Mouse (Mus musculus): Measurements from ENCODE around the gene Zfp819. TPM values are rescaled to one million over a fixed set of nuclear protein-coding genes. Genes with fewer than 3 reads are reported as not detected.
"Not testable (repeated sequence)": the region's sequence is repeated elsewhere in the genome, so short reads cannot be mapped to it uniquely, and the experiment has no call there.

Zfp819 gene
- polyA plus RNA-seq, 1 experiment from 2014 or later, result not detected

DNA sequence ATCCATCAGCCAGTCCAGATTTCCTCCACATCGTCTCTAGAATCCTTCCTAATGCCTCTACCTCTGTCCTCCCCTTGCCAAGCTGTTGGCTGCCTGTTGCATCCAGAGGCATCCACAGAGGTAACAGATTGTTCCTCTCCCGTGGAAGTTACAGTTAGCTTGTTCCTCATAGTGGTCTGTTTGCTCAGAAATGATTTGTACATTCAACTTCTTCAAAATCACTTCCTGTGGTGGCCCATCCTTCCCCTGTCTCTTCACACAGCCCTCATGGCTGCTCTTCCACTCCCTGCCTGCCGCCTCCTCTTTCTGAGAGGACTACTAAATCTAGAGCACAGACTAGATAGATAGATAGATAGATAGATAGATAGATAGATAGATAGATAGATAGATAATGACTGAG, 47.5 kb downstream of the Zfp819 start:
- Histone ChIP-seq H3K36me3 (no peaks in the 10 kb centered on the region), H3K27ac (no peak overlapping the region), H3K4me2 (no peak overlapping the region), H3K27me3 (replicated peaks) (no peaks in the 10 kb centered on the region), H3K4me3 (no peak overlapping the region), H3K9ac (no peak overlapping the region), H3K4me1 (no peaks in the 10 kb centered on the region), H3K9me3 (replicated peaks) (no peaks in the 10 kb centered on the region; the same call in 1 of the 2 replicates)
- WGBS (ENCODE audit: insufficient replicate concordance), result 33% methylated on average over 3 of the region's 3 CpGs
- no peak for ATAC-seq

DNA sequence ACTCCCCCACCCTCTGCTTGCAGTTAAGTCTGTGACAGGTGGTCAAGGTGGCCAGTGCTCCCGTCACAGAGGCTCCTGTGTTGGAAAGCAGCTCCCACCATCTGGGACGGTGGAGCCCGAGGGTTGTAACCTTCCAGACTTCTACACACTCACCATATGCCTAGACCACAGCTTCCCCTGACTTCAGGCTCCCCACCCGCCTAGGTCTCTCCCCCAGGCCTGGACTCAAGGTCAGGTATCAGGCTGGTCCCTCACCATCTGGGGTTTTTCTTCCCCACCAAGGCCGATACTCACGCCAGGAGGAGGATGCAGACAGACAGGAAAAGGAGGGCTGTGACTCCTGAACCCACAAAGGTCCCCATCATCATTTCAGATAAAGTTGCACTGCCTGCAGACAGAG, 49.3 kb downstream of the Zfp819 start:
- Histone ChIP-seq H3K9ac (no peak overlapping the region), H3K36me3 (no peaks in the 10 kb centered on the region), H3K27me3 (replicated peaks) (no peaks in the 10 kb centered on the region), H3K9me3 (replicated peaks) (no peaks in the 10 kb centered on the region; the same call in 1 of the 2 replicates), H3K4me2 (no peak overlapping the region; the same call in 1 of the 2 replicates), H3K4me1 (no peaks in the 10 kb centered on the region), H3K27ac (no peak overlapping the region), H3K4me3 (no peak overlapping the region)
- WGBS (ENCODE audit: insufficient replicate concordance), result 33% methylated on average over 6 of the region's 6 CpGs
- no peak for ATAC-seq

DNA sequence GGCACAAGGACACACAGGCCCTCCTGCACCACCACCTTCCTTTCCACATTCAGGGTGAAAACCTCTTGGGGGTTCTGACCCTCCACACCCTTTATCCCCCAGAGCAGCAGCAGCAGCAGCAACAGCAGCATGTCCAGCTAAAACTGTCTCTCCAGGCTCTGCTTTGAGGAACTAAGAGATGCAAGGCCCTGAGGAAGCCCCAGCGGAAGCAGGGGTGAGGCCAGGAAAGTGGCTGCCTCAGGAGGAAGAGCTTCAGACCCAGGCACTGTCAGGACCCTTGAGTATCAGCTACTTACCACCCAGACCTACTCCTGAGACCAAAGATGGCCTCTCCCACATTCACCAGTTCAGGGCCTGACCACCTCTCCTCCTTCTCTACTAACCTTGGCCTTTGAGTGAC, 53.0 kb downstream of the Zfp819 start, which contains the start of gene Siglece:
Siglece (minus strand) TSS at position 160 of the 400 bp plus-strand sequence.
- H3K27me3 ChIP-seq (replicated peaks), result no peaks in the 10 kb centered on the region
- no peaks in the 10 kb centered on the region for H3K4me1 ChIP-seq
- H3K9me3 ChIP-seq (replicated peaks), result no peaks in the 10 kb centered on the region
- WGBS (ENCODE audit: insufficient replicate concordance), result 35% methylated on average over 1 of the region's 1 CpGs
- no peak for ATAC-seq
- H3K4me3 ChIP-seq, result no peak within 1 kb of the TSS
- no peak within 1 kb of the TSS for H3K4me2 ChIP-seq
- H3K9ac ChIP-seq, result no peak within 1 kb of the TSS
- no peak within 1 kb of the TSS for H3K27ac ChIP-seq
- no peaks in the 10 kb centered on the region for H3K36me3 ChIP-seq

DNA sequence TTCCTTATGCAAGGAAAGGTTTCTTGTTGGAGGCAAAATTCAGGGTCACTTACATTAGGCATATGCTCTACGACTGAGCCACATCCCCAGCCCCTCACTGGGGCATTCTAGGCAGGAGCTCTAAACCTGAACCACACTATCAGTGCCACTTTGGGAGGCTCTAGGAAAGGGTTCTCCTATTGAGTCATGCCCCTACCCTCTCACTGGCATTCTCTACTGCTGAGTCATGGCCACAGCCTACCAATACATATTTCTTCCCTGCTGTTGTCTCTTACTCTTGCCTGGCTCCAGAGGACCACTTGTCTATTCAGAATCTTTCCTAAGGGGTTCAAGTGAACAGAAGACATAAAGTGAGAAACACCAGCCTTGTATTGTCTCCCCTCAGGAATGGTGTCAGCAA, 55.8 kb downstream of the Zfp819 start:
- Histone ChIP-seq H3K9ac (no peak overlapping the region), H3K4me2 (no peak overlapping the region), H3K27me3 (replicated peaks) (no peaks in the 10 kb centered on the region), H3K27ac (no peak overlapping the region), H3K9me3 (replicated peaks) (no peaks in the 10 kb centered on the region), H3K4me3 (no peak overlapping the region), H3K4me1 (no peaks in the 10 kb centered on the region), H3K36me3 (no peaks in the 10 kb centered on the region)
- ATAC-seq, result no peak
- WGBS (ENCODE audit: insufficient replicate concordance), result 82% methylated on average over 1 of the region's 1 CpGs

DNA sequence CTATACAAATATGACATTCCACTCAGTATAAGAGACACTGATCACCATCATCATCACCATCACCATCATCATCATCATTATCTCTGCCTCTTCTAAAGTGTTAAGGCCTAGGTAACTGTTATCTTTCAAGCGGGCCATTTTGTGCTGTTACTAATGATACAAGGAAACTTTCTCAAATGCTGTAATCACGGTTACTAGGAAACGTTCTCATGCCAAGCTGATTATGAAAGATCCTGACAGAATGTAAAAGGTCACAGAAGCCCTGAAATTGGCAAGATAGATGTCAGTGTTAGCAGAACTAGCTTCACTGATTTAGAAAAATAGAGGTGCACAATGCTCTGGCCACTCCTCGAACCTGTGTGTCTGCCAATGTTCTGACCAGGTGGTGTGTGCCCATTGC, 60.3 kb downstream of the Zfp819 start:
- not testable (repeated sequence) for H3K9me3 ChIP-seq (replicated peaks); H3K4me2 ChIP-seq; H3K4me3 ChIP-seq; H3K9ac ChIP-seq; ATAC-seq; H3K36me3 ChIP-seq; H3K4me1 ChIP-seq; H3K27ac ChIP-seq; H3K27me3 ChIP-seq (replicated peaks)
- WGBS (ENCODE audit: insufficient replicate concordance), result 71% methylated on average over 4 of the region's 4 CpGs

Other genes with a start within 250 kb of the Zfp819 start
- gene Siglecg, start 199.0 kb upstream of the Zfp819 start, polyA plus RNA-seq (2016; fragmentation: Nextera tagmentation; extraction: Ambion mirVana), result 0.20 and 0.30 TPM in 2 replicates
- not detected in 2 replicates for gene Lim2, start 179.5 kb upstream of the Zfp819 start, polyA plus RNA-seq (2016; fragmentation: Nextera tagmentation; extraction: Ambion mirVana)
- 3.8 and 4.4 TPM in 2 replicates for gene Nkg7, start 170.1 kb upstream of the Zfp819 start, polyA plus RNA-seq (2016; fragmentation: Nextera tagmentation; extraction: Ambion mirVana)
- not detected in 2 replicates for gene Cldnd2, start 166.4 kb upstream of the Zfp819 start, polyA plus RNA-seq (2016; fragmentation: Nextera tagmentation; extraction: Ambion mirVana)
- 238 and 249 TPM in 2 replicates for gene Etfb, start 163.1 kb upstream of the Zfp819 start, polyA plus RNA-seq (2016; fragmentation: Nextera tagmentation; extraction: Ambion mirVana)
- gene Gm45233, start 163.0 kb upstream of the Zfp819 start, polyA plus RNA-seq (2016; fragmentation: Nextera tagmentation; extraction: Ambion mirVana), result 0.26 and 0.59 TPM in 2 replicates
- 1.2 and 2.3 TPM in 2 replicates for gene Vsig10l, start 144.0 kb upstream of the Zfp819 start, polyA plus RNA-seq (2016; fragmentation: Nextera tagmentation; extraction: Ambion mirVana)
- 0.05 TPM in 1 of 2 replicates, not detected in the other for gene Iglon5, start 117.1 kb upstream of the Zfp819 start, polyA plus RNA-seq (2016; fragmentation: Nextera tagmentation; extraction: Ambion mirVana)
- not detected in 2 replicates for gene 4931406B18Rik, start 101.2 kb upstream of the Zfp819 start, polyA plus RNA-seq (2016; fragmentation: Nextera tagmentation; extraction: Ambion mirVana)
- gene Cd33, start 62.7 kb upstream of the Zfp819 start, polyA plus RNA-seq (2016; fragmentation: Nextera tagmentation; extraction: Ambion mirVana), result 1.5 and 1.6 TPM in 2 replicates
- 0.46 and 0.56 TPM in 2 replicates for gene Zfp658, start 44.9 kb upstream of the Zfp819 start, polyA plus RNA-seq (2016; fragmentation: Nextera tagmentation; extraction: Ambion mirVana)
- gene Zfp719, start 27.6 kb upstream of the Zfp819 start, polyA plus RNA-seq (2016; fragmentation: Nextera tagmentation; extraction: Ambion mirVana), result 3.4 and 3.5 TPM in 2 replicates
- gene Ceacam18, start 27.5 kb downstream of the Zfp819 start, polyA plus RNA-seq (2016; fragmentation: Nextera tagmentation; extraction: Ambion mirVana), result not detected in 2 replicates
- gene Siglece, start 53.0 kb downstream of the Zfp819 start, polyA plus RNA-seq (2016; fragmentation: Nextera tagmentation; extraction: Ambion mirVana), result 0.79 and 1.6 TPM in 2 replicates
- gene Ctu1, start 64.8 kb downstream of the Zfp819 start, polyA plus RNA-seq (2016; fragmentation: Nextera tagmentation; extraction: Ambion mirVana), result 5.9 and 8.0 TPM in 2 replicates
- gene Klk14, start 83.2 kb downstream of the Zfp819 start, polyA plus RNA-seq (2016; fragmentation: Nextera tagmentation; extraction: Ambion mirVana), result not detected in 2 replicates
- 0.10 and 0.27 TPM in 2 replicates for gene Klk13, start 105.4 kb downstream of the Zfp819 start, polyA plus RNA-seq (2016; fragmentation: Nextera tagmentation; extraction: Ambion mirVana)
- gene Klk12, start 161.7 kb downstream of the Zfp819 start, polyA plus RNA-seq (2016; fragmentation: Nextera tagmentation; extraction: Ambion mirVana), result not detected in 2 replicates
- gene Klk11, start 167.4 kb downstream of the Zfp819 start, polyA plus RNA-seq (2016; fragmentation: Nextera tagmentation; extraction: Ambion mirVana), result not detected in 2 replicates
- not detected in 2 replicates for gene Klk10, start 173.9 kb downstream of the Zfp819 start, polyA plus RNA-seq (2016; fragmentation: Nextera tagmentation; extraction: Ambion mirVana)
- gene Klk9, start 184.7 kb downstream of the Zfp819 start, polyA plus RNA-seq (2016; fragmentation: Nextera tagmentation; extraction: Ambion mirVana), result not detected in 2 replicates
- 16.0 and 17.3 TPM in 2 replicates for gene Klk8, start 190.4 kb downstream of the Zfp819 start, polyA plus RNA-seq (2016; fragmentation: Nextera tagmentation; extraction: Ambion mirVana)
- not detected in 2 replicates for gene Klk7, start 204.1 kb downstream of the Zfp819 start, polyA plus RNA-seq (2016; fragmentation: Nextera tagmentation; extraction: Ambion mirVana)
- not detected in 2 replicates for gene Klk6, start 217.3 kb downstream of the Zfp819 start, polyA plus RNA-seq (2016; fragmentation: Nextera tagmentation; extraction: Ambion mirVana)
- not detected in 2 replicates for gene Klk5, start 234.8 kb downstream of the Zfp819 start, polyA plus RNA-seq (2016; fragmentation: Nextera tagmentation; extraction: Ambion mirVana)

Data from liver, embryonic 12.5 days (tissue).